Mouse (Mus musculus) heart, embryonic 16.5 days (tissue): ENCODE measurements around the gene Kpna7. TPM values are rescaled to one million over a fixed set of nuclear protein-coding genes. Genes with fewer than 3 reads are reported as not detected.
"Not testable (repeated sequence)": the region's sequence is repeated elsewhere in the genome, so short reads cannot be mapped to it uniquely, and the experiment has no call there.

ENCODE experiments used
- ATAC-seq: fragments of 200-750 bp; cut with Nextera tagmentation; replicated peaks from 2 replicates; pipeline ENCODE4 v1.8.0; 2017; ENCODE audit warnings: moderate number of reproducible peaks; ENCODE audit not compliant: insufficient read depth, low FRiP score; ENCODE audit errors: extremely low read depth
- H3K27ac ChIP-seq: fragments of 300-500 bp; sonication (generic); 2 replicates; pipeline ENCODE4 v1.5.1; 2014; ENCODE audit warnings: mild to moderate bottlenecking, low read length, control low read depth, moderate library complexity
- H3K27me3 ChIP-seq: fragments of 300-500 bp; sonication (generic); 2 replicates; pipeline ENCODE4 v1.6.1; 2014; ENCODE audit warnings: low read length, mixed read lengths; ENCODE audit not compliant: control insufficient read depth, insufficient read depth
- H3K36me3 ChIP-seq: fragments of 300-500 bp; sonication (generic); 2 replicates; pipeline ENCODE4 v1.6.1; 2014; ENCODE audit not compliant: control insufficient read depth, insufficient read depth
- H3K4me1 ChIP-seq: fragments of 300-500 bp; sonication (generic); 2 replicates; pipeline ENCODE4 v1.6.1; 2014; ENCODE audit warnings: low read length, mixed read lengths; ENCODE audit not compliant: control insufficient read depth, insufficient read depth
- H3K4me2 ChIP-seq: fragments of 300-500 bp; sonication (generic); 2 replicates; pipeline ENCODE4 v1.6.1; 2014; ENCODE audit warnings: low read depth, mild to moderate bottlenecking, control low read depth, low read length
- H3K4me3 ChIP-seq: fragments of 300-500 bp; sonication (generic); 2 replicates; pipeline ENCODE4 v1.5.1; 2014; ENCODE audit warnings: mild to moderate bottlenecking, control low read depth, low read length
- H3K9ac ChIP-seq: fragments of 300-500 bp; sonication (generic); 2 replicates; pipeline ENCODE4 v1.6.1; 2014; ENCODE audit warnings: low read length, control low read depth
- H3K9me3 ChIP-seq: fragments of 300-500 bp; sonication (generic); replicated peaks from 2 replicates; pipeline ENCODE4 v1.6.1; 2016; ENCODE audit warnings: low read length; ENCODE audit not compliant: control insufficient read depth
- WGBS: fragments of 180-500 bp; shearing (Covaris S2); extraction: QIAGEN DNeasy Blood & Tissue Kit; methylation state at CpG from one replicate; pipeline ENCODE4 v1.1.7; 2014; 5-methylcytosine and 5-hydroxymethylcytosine counted together
- polyA plus RNA-seq: library from polyadenylated mRNA; unstranded; fragments of >200 nt; fragmentation: Nextera tagmentation; extraction: Ambion mirVana; gene quantifications from 2 replicates; pipeline ENCODE4 v1.2.1, GENCODE M21; 2015

Gene Kpna7
- 0.11 TPM in 1 of 2 replicates, not detected in the other for polyA plus RNA-seq

DNA sequence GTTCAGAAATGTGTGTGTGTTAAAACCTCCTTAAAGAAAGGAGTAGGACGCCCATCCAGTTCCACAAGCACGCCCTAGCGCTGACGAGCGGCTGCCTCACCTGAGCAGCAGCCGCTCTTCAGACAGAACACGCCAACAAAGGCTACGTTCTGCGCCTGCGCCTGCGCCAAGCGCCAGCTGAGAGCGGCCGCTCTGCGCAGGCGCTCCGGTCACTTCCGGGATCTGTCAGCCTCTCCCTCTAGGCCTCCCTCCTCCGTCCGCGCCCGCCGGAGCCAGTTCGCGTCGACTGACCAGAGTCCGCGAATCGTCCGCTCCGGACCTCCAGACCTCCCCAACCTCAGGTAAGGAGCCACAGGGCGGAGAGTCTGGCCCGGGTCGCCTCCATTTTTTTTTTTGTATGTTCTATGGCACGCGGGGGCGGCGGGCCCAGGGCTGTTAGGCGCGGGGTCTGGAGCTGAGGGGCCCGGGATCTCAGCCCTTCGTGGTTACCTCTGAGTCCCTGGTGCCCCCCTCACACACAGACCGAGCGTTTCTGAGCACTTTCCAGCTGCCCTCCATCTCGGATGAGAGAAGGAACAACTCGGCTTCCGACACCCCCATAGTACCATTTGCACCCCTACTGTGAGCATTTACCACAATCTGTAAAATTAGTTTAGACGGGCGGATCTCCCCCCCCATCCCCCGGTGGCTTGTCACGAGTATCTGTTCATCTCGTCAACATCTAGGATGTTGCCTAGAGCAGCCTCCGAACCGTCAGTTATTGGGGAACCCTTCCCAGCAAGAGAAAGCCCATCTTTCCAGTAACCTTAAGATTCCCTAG is at the start of gene Kpna7, which contains the start of gene Arpc1a:
Gene Kpna7 (minus strand): TSS at position 399 of the 820 bp plus-strand sequence.
Gene Arpc1a (plus strand): TSS at position 199 of the 820 bp plus-strand sequence.
- no peaks in the 10 kb centered on the region for H3K27me3 ChIP-seq
- peak within 1 kb of the TSS; percentile 92 for H3K4me2 ChIP-seq
- H3K4me1 ChIP-seq = peaks cover 10% of the 10 kb centered on the region
- H3K9ac ChIP-seq = peak within 1 kb of the TSS; percentile 99
- under 1% methylated on average over 53 of the region's 54 CpGs for WGBS
- 0 out of 2 replicates have a peak, but pooled peaks cover 3% of the 10 kb centered on the region for H3K9me3 ChIP-seq
- H3K27ac ChIP-seq = peak within 1 kb of the TSS; percentile 72
- H3K4me3 ChIP-seq = peak within 1 kb of the TSS; percentile 94
- H3K36me3 ChIP-seq = no peaks in the 10 kb centered on the region
- peak; percentile 98 for ATAC-seq

GRCm38 (mm10) chr5:145133275-145133674 is 49.4 kb upstream of the Kpna7 start:
- H3K36me3 ChIP-seq = peaks cover 66% of the 10 kb centered on the region
- H3K27me3 ChIP-seq, H3K4me1 ChIP-seq, H3K4me2 ChIP-seq, ATAC-seq, H3K27ac ChIP-seq, H3K9ac ChIP-seq, H3K4me3 ChIP-seq, H3K9me3 ChIP-seq: not testable (repeated sequence)
- 90% methylated on average over 6 of the region's 6 CpGs for WGBS

- H3K27me3 ChIP-seq = no peaks in the 10 kb centered on the region
- WGBS = 71% methylated on average over 3 of the region's 3 CpGs
- no peak overlapping the region for H3K4me2 ChIP-seq
- H3K9me3 ChIP-seq = no peaks in the 10 kb centered on the region
- no peak overlapping the region for H3K9ac ChIP-seq
- H3K27ac ChIP-seq = no peak overlapping the region
- H3K4me3 ChIP-seq = no peak overlapping the region
- H3K36me3 ChIP-seq = peaks cover 80% of the 10 kb centered on the region
- ATAC-seq = no peak
- H3K4me1 ChIP-seq = no peaks in the 10 kb centered on the region
Measured at GRCm38 (mm10) chr5:145130995-145131394, 47.2 kb upstream of the Kpna7 start.

GRCm38 (mm10) chr5:145130191-145130590 is 46.4 kb upstream of the Kpna7 start:
- Histone ChIP-seq H3K36me3 (peaks cover 80% of the 10 kb centered on the region), H3K4me3 (no peak overlapping the region), H3K27me3 (no peaks in the 10 kb centered on the region), H3K9ac (no peak overlapping the region), H3K4me1 (no peaks in the 10 kb centered on the region), H3K9me3 (no peaks in the 10 kb centered on the region), H3K27ac (peak overlapping the region; percentile 28; the same call in 1 of the 2 replicates), H3K4me2 (no peak overlapping the region)
- peak; percentile 33; the same call in 1 of the 2 replicates for ATAC-seq
- WGBS = 67% methylated on average over 11 of the region's 11 CpGs

DNA sequence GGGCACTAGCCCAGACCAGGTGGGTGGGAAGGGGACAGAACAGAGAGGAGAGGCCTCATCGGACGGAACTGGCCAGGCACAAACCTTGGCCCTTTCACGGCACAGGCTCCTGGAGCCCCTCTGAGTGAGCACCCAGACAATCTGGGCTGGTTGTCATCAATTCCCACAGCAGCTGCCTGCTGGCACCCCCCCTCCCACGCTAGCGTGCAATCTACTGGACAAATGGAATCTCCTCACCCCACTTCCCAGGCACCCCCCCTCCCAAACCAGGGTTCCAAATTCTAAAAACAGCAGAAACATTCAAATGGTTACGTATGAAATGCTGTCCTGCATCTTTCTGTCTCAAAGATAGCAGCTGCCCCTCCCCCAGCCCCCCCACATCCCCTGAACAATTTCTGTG is 45.9 kb upstream of the Kpna7 start:
- 56% methylated on average over 4 of the region's 6 CpGs for WGBS

DNA sequence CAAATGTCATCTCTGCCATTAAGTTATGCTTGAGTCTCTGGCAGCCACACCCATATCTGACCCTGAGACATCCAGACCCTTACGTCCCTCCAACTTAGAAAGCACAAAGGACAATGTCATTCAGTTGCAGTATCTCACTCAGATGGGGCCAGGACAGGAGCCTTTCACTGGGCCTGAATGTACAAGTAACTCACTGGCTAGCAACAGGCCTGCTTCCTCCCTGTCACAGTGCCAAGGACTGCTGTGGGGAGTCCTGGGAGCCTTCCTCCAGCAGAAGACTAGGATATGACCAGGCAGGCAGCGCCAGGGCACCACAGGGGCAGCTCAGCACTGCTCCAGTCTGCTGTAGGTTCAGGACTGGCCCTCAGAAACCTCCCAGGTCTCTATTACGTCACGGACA is 45.3 kb upstream of the Kpna7 start:
- H3K4me3 ChIP-seq = no peak overlapping the region
- no peak overlapping the region for H3K4me2 ChIP-seq
- H3K9me3 ChIP-seq = no peaks in the 10 kb centered on the region
- peaks cover 77% of the 10 kb centered on the region for H3K36me3 ChIP-seq
- 80% methylated on average over 4 of the region's 4 CpGs for WGBS
- no peaks in the 10 kb centered on the region for H3K27me3 ChIP-seq
- no peaks in the 10 kb centered on the region for H3K4me1 ChIP-seq
- peak; percentile 29; the same call in 1 of the 2 replicates for ATAC-seq
- H3K9ac ChIP-seq = no peak overlapping the region
- H3K27ac ChIP-seq = no peak overlapping the region

More for the DNA sequence above, 45.9 kb upstream of the Kpna7 start:
- H3K4me2 ChIP-seq, H3K27ac ChIP-seq, H3K27me3 ChIP-seq, H3K9ac ChIP-seq, H3K4me3 ChIP-seq, ATAC-seq, H3K4me1 ChIP-seq, H3K9me3 ChIP-seq: not testable (repeated sequence)
- H3K36me3 ChIP-seq = peaks cover 80% of the 10 kb centered on the region

- no peak overlapping the region for H3K4me3 ChIP-seq
- H3K9ac ChIP-seq = no peak overlapping the region
- peaks cover 69% of the 10 kb centered on the region for H3K36me3 ChIP-seq
- no peak overlapping the region for H3K4me2 ChIP-seq
- H3K9me3 ChIP-seq = no peaks in the 10 kb centered on the region
- WGBS = 90% methylated on average over 9 of the region's 9 CpGs
- no peak for ATAC-seq
- H3K27ac ChIP-seq = no peak overlapping the region
- H3K27me3 ChIP-seq = no peaks in the 10 kb centered on the region
- H3K4me1 ChIP-seq = no peaks in the 10 kb centered on the region; the same call in 1 of the 2 replicates
Measured at GRCm38 (mm10) chr5:145126580-145126979, 42.8 kb upstream of the Kpna7 start.

- Histone ChIP-seq H3K27ac (no peak overlapping the region), H3K4me1 (peaks cover 4% of the 10 kb centered on the region), H3K36me3 (peaks cover 52% of the 10 kb centered on the region), H3K4me3 (no peak overlapping the region), H3K9me3 (no peaks in the 10 kb centered on the region), H3K9ac (no peak overlapping the region), H3K27me3 (no peaks in the 10 kb centered on the region), H3K4me2 (no peak overlapping the region)
- 92% methylated on average over 19 of the region's 19 CpGs for WGBS
- ATAC-seq = no peak
Measured at GRCm38 (mm10) chr5:145123396-145123795, 39.6 kb upstream of the Kpna7 start.

- WGBS = 54% methylated on average over 7 of the region's 7 CpGs
- no peak overlapping the region for H3K4me2 ChIP-seq
- no peaks in the 10 kb centered on the region for H3K27me3 ChIP-seq
- H3K27ac ChIP-seq = no peak overlapping the region
- H3K36me3 ChIP-seq = peaks cover 35% of the 10 kb centered on the region
- peaks cover 6% of the 10 kb centered on the region for H3K4me1 ChIP-seq
- no peak for ATAC-seq
- H3K9ac ChIP-seq = no peak overlapping the region
- no peak overlapping the region for H3K4me3 ChIP-seq
- H3K9me3 ChIP-seq = no peaks in the 10 kb centered on the region
Measured at GRCm38 (mm10) chr5:145120921-145121320, 37.1 kb upstream of the Kpna7 start.
